Comparison of ENCODE assay signal across 11 mouse cellular contexts in genomic region chr3:121429469-121429868, GRCm38 (mm10). TPM values are rescaled to one million over a fixed set of nuclear protein-coding genes. Genes with fewer than 3 reads are reported as not detected.
DNase-seq lines count a peak whose midpoint lies in the region; ATAC-seq and TF ChIP-seq lines count a peak whose summit lies in the region.
"Had no signal": no experiment of that assay in that cellular context is flagged by ENCODE, and none has a peak within 500 bp of the region (broad histone marks: within the 10 kb centered on the region; RNA-seq: fewer than 3 reads in every experiment).

No protein-coding gene starts in this region.

- peak overlapping the region; percentile 85 for H3K4me3 ChIP-seq in heart, embryonic 13.5 days
- H3K4me3 ChIP-seq in heart, adult 2 months: no peak overlapping the region
- H3K4me3 ChIP-seq in embryonic facial prominence, embryonic 11.5 days (ENCODE audit: low read depth, low read length): no peak overlapping the region
- peak overlapping the region; percentile 54 for H3K4me3 ChIP-seq in hindbrain, embryonic 16.5 days (ENCODE audit: low read length)
- peak overlapping the region; percentile 88 for H3K4me3 ChIP-seq in midbrain, embryonic 16.5 days (ENCODE audit: low read depth, low read length)
- H3K4me3 ChIP-seq in kidney, adult 2 months (ENCODE audit: insufficient read depth, low read depth, low read length): no peak overlapping the region

- TF ChIP-seq CTCF in heart, adult 2 months (IDR thresholded peaks at IDR 0.05): no peak
- no peak for TF ChIP-seq CTCF in kidney, adult 2 months (conservative IDR thresholded peaks at IDR 0.05; ENCODE audit: insufficient read depth, insufficient read length, low read depth, low read length)

- ATAC-seq in heart, embryonic 13.5 days (ENCODE audit: extremely low read depth, insufficient number of reproducible peaks, low FRiP score, low TSS enrichment): no peak
- ATAC-seq in embryonic facial prominence, embryonic 11.5 days (replicated peaks; ENCODE audit: insufficient number of reproducible peaks, low FRiP score, low TSS enrichment, low read depth): no peak
- ATAC-seq in hindbrain, embryonic 16.5 days: no peak
- ATAC-seq in midbrain, embryonic 16.5 days: no peak
- no peak for ATAC-seq in cerebellum, adult (ENCODE audit: insufficient number of reproducible peaks, low FRiP score, low TSS enrichment)

- peak overlapping the region; percentile 98 for H3K9ac ChIP-seq in heart, embryonic 13.5 days
- H3K9ac ChIP-seq in heart, adult 2 months (ENCODE audit: low read depth, low read length): no peak overlapping the region
- H3K9ac ChIP-seq in embryonic facial prominence, embryonic 11.5 days (replicated peaks; ENCODE audit: low read length): no peak overlapping the region
- H3K9ac ChIP-seq in hindbrain, embryonic 16.5 days (ENCODE audit: low read depth, low read length): peak overlapping the region; percentile 35
- H3K9ac ChIP-seq in midbrain, embryonic 16.5 days (ENCODE audit: low read depth, low read length): peak overlapping the region; percentile 3; the same call in 1 of the 2 replicates

- no peaks in the 10 kb centered on the region for H3K9me3 ChIP-seq in heart, embryonic 13.5 days
- no peaks in the 10 kb centered on the region for H3K9me3 ChIP-seq in embryonic facial prominence, embryonic 11.5 days (replicated peaks; ENCODE audit: control insufficient read depth, low read length)
- H3K9me3 ChIP-seq in hindbrain, embryonic 16.5 days (ENCODE audit: control insufficient read depth, low read length): no peaks in the 10 kb centered on the region
- H3K9me3 ChIP-seq in midbrain, embryonic 16.5 days (replicated peaks; ENCODE audit: control insufficient read depth, low read length, poor library complexity, severe bottlenecking): no peaks in the 10 kb centered on the region

- 40% methylated on average over 3 of the region's 3 CpGs for whole genome bisulfite sequencing in heart, embryonic 13.5 days
- WGBS in heart, adult 2 months: 33% methylated on average over 3 of the region's 3 CpGs
- 66% methylated on average over 3 of the region's 3 CpGs for whole genome bisulfite sequencing in embryonic facial prominence, embryonic 11.5 days
- 17% methylated on average over 3 of the region's 3 CpGs for WGBS in hindbrain, embryonic 16.5 days
- WGBS in midbrain, embryonic 16.5 days: 4% methylated on average over 3 of the region's 3 CpGs
- WGBS in kidney, adult 2 months: 46% methylated on average over 3 of the region's 3 CpGs

- H3K27ac ChIP-seq in heart, embryonic 13.5 days (replicated peaks): peak overlapping the region; percentile 48; the same call in 1 of the 2 replicates
- H3K27ac ChIP-seq in heart, adult 2 months: no peak overlapping the region; the same call in 1 of the 2 replicates
- no peak overlapping the region for H3K27ac ChIP-seq in embryonic facial prominence, embryonic 11.5 days (replicated peaks; ENCODE audit: low read depth, low read length)
- no peak overlapping the region; the same call in 1 of the 2 replicates for H3K27ac ChIP-seq in hindbrain, embryonic 16.5 days (ENCODE audit: low read depth, low read length)
- H3K27ac ChIP-seq in midbrain, embryonic 16.5 days (ENCODE audit: low read length): no peak overlapping the region
- H3K27ac ChIP-seq in kidney, adult 2 months (ENCODE audit: insufficient read depth, low read depth, low read length): no peak overlapping the region
- H3K27ac ChIP-seq: macrophage had no signal

- no peak for DNase-seq in heart, adult 2 months
- DNase-seq in embryonic facial prominence, embryonic 11.5 days (ENCODE audit: low spot score): no peak
- DNase-seq in kidney, adult 2 months: no peak
- DNase-seq in adrenal gland, postnatal 4 days (ENCODE audit: low spot score in 2 of 2): no peak
- DNase-seq: kidney, postnatal 14 days; right cerebral cortex, postnatal 25 days had no signal

- H3K4me1 ChIP-seq in heart, embryonic 13.5 days: peaks cover 73% of the 10 kb centered on the region
- peaks cover 8% of the 10 kb centered on the region for H3K4me1 ChIP-seq in heart, adult 2 months (ENCODE audit: control insufficient read depth, insufficient read depth, low read length)
- peaks cover 5% of the 10 kb centered on the region for H3K4me1 ChIP-seq in embryonic facial prominence, embryonic 11.5 days (ENCODE audit: control insufficient read depth, insufficient read depth, low read length)
- H3K4me1 ChIP-seq in hindbrain, embryonic 16.5 days (ENCODE audit: control insufficient read depth, insufficient read depth, low read depth, low read length): peaks cover 37% of the 10 kb centered on the region
- H3K4me1 ChIP-seq in midbrain, embryonic 16.5 days (ENCODE audit: control insufficient read depth, insufficient read depth, low read length): peaks cover 41% of the 10 kb centered on the region
- peaks cover 15% of the 10 kb centered on the region for H3K4me1 ChIP-seq in kidney, adult 2 months (ENCODE audit: control insufficient read depth, insufficient read depth, low read length)

- TF ChIP-seq EP300 in heart, adult 2 months (IDR thresholded peaks at IDR 0.05; ENCODE audit: insufficient read depth, low read depth, low read length): no peak

- no peaks in the 10 kb centered on the region for H3K27me3 ChIP-seq in heart, embryonic 13.5 days (replicated peaks)
- H3K27me3 ChIP-seq in heart, adult 2 months (ENCODE audit: control insufficient read depth, insufficient read depth, low read length): no peaks in the 10 kb centered on the region
- no peaks in the 10 kb centered on the region for H3K27me3 ChIP-seq in embryonic facial prominence, embryonic 11.5 days (ENCODE audit: control insufficient read depth, insufficient read depth, low read length)
- H3K27me3 ChIP-seq in hindbrain, embryonic 16.5 days (replicated peaks; ENCODE audit: control insufficient read depth, insufficient read depth, low read length): no peaks in the 10 kb centered on the region
- no peaks in the 10 kb centered on the region for H3K27me3 ChIP-seq in midbrain, embryonic 16.5 days (ENCODE audit: control insufficient read depth, insufficient read depth, low read depth, low read length)
- H3K27me3 ChIP-seq in kidney, adult 2 months (replicated peaks; ENCODE audit: control insufficient read depth, insufficient read depth, low read length): no peaks in the 10 kb centered on the region

- no peak for TF ChIP-seq POLR2A in heart, adult 2 months (IDR thresholded peaks at IDR 0.05; ENCODE audit: insufficient read depth, low read depth, low read length)
- TF ChIP-seq POLR2A in kidney, adult 2 months (IDR thresholded peaks at IDR 0.05; ENCODE audit: low read depth, low read length): no peak

- H3K4me2 ChIP-seq in heart, embryonic 13.5 days: peak overlapping the region; percentile 90
- peak overlapping the region; percentile 8 for H3K4me2 ChIP-seq in embryonic facial prominence, embryonic 11.5 days (ENCODE audit: low read depth, low read length)
- H3K4me2 ChIP-seq in hindbrain, embryonic 16.5 days (ENCODE audit: low read length): peak overlapping the region; percentile 92
- peak overlapping the region; percentile 87 for H3K4me2 ChIP-seq in midbrain, embryonic 16.5 days (ENCODE audit: low read length)

- H3K36me3 ChIP-seq in heart, embryonic 13.5 days: peaks cover 7% of the 10 kb centered on the region; the same call in 1 of the 2 replicates
- H3K36me3 ChIP-seq in heart, adult 2 months (ENCODE audit: control insufficient read depth, insufficient read depth, low read length): peaks cover 3% of the 10 kb centered on the region; the same call in 1 of the 2 replicates
- no peaks in the 10 kb centered on the region for H3K36me3 ChIP-seq in embryonic facial prominence, embryonic 11.5 days (replicated peaks; ENCODE audit: control insufficient read depth, insufficient read depth, low read depth, low read length)
- no peaks in the 10 kb centered on the region for H3K36me3 ChIP-seq in hindbrain, embryonic 16.5 days (ENCODE audit: control insufficient read depth, insufficient read depth, low read length)
- H3K36me3 ChIP-seq in midbrain, embryonic 16.5 days (ENCODE audit: control insufficient read depth, insufficient read depth, low read length): no peaks in the 10 kb centered on the region
- H3K36me3 ChIP-seq in kidney, adult 2 months (ENCODE audit: control insufficient read depth, insufficient read depth, low read length): no peaks in the 10 kb centered on the region

- intact Hi-C loops in heart, adult 2 months (cut with DNase I): loop anchor here (5.0 kb wide), 1 partner anchor 122 kb away; no protein-coding TSS in a partner anchor

- peaks cover 3% of the 10 kb centered on the region; the same call in 1 of the 2 replicates for H3K79me2 ChIP-seq in heart, adult 2 months (replicated peaks; ENCODE audit: control insufficient read depth, insufficient read depth, low read length)

RNA-seq across cellular contexts. Expression of gene Cnn3, which starts 3.2 kb away (rescaled TPM):
- polyA plus RNA-seq in heart, embryonic 13.5 days (2015; fragmentation: Nextera tagmentation; extraction: Ambion mirVana): 400 and 416 TPM in 2 replicates
- 10 to 100 TPM; 37.8 to 40.2 TPM for total RNA-seq in heart, adult 2 months (2021)
- polyA plus RNA-seq in heart, adult 2 months (2012; rRNA removed): 45.4 and 75.7 TPM in 2 replicates
- 1,087 and 1,113 TPM in 2 replicates for polyA plus RNA-seq in embryonic facial prominence, embryonic 11.5 days (2014; fragmentation: Nextera tagmentation; extraction: Ambion mirVana)
- polyA plus RNA-seq in hindbrain, embryonic 16.5 days (2015; fragmentation: Nextera tagmentation; extraction: Ambion mirVana): 395 and 417 TPM in 2 replicates
- 311 and 357 TPM in 2 replicates for polyA plus RNA-seq in midbrain, embryonic 16.5 days (2015; fragmentation: Nextera tagmentation; extraction: Ambion mirVana)
- polyA plus RNA-seq in kidney, adult 2 months (2012; rRNA removed): 253 and 268 TPM in 2 replicates
- 100 to 1,000 TPM; 191 to 207 TPM for total RNA-seq in adrenal gland, postnatal 4 days (2021)

Comparison
In these comparisons a context has a peak if more than half of its experiments do, and no peak if none do; other contexts are left out.
1. H3K4me3 ChIP-seq: peak in heart, embryonic 13.5 days (single experiment), hindbrain, embryonic 16.5 days (single experiment) and midbrain, embryonic 16.5 days (single experiment); none in heart, adult 2 months (single experiment), embryonic facial prominence, embryonic 11.5 days (single experiment) and kidney, adult 2 months (single experiment).
2. H3K9ac ChIP-seq: peak in heart, embryonic 13.5 days (single experiment), hindbrain, embryonic 16.5 days (single experiment) and midbrain, embryonic 16.5 days (single experiment); none in heart, adult 2 months (single experiment) and embryonic facial prominence, embryonic 11.5 days (single experiment).
3. H3K4me2 ChIP-seq: peak in every context shown above with its lines; median percentile 92 in hindbrain, embryonic 16.5 days; 90 in heart, embryonic 13.5 days; 87 in midbrain, embryonic 16.5 days; 8 in embryonic facial prominence, embryonic 11.5 days.